Mouse (Mus musculus) E14TG2a.4 (cell line): ENCODE measurements at regions not wholly inside any gene's neighbourhood (a gene's known extent, or its start where the extent isn't known, plus 50 kb on each side); places are given as distances from the start of the nearest gene placed in this dataset.

Experiments
- H3K27me3 ChIP-seq: 2 replicates; pipeline ENCODE4 v1.6.1; 2014; ENCODE audit warnings: low read length, control low read depth; ENCODE audit not compliant: insufficient read depth
- H3K36me3 ChIP-seq: 2 replicates; pipeline ENCODE4 v1.6.1; 2014; ENCODE audit warnings: low read length, control low read depth; ENCODE audit not compliant: insufficient read depth
- H3K4me1 ChIP-seq: replicated peaks from 2 replicates; pipeline ENCODE4 v1.6.1; 2014; ENCODE audit warnings: low read depth, low read length, control low read depth
- H3K4me3 ChIP-seq: replicated peaks from 2 replicates; pipeline ENCODE4 v1.5.1; 2014; ENCODE audit warnings: mild to moderate bottlenecking, low read length
- H3K9me3 ChIP-seq: 2 replicates; pipeline ENCODE4 v1.6.1; 2014; ENCODE audit warnings: low read length, control low read depth
- CTCF ChIP-seq: conservative IDR thresholded peaks from 2 replicates; pipeline ENCODE4 v1.5.1; 2014; ENCODE audit warnings: low read length
- NANOG ChIP-seq: IDR thresholded peaks from 2 replicates; pipeline ENCODE4 v1.6.1; 2014; ENCODE audit warnings: borderline replicate concordance, low read length, mixed read lengths
- POU5F1 ChIP-seq: IDR thresholded peaks from 2 replicates; pipeline ENCODE4 v1.6.1; 2014; ENCODE audit warnings: low read length, borderline replicate concordance

GRCm38 (mm10) chr11:18014610-18015009, 60.9 kb upstream of the Etaa1 start:
- TF ChIP-seq POU5F1 = no peak
- TF ChIP-seq CTCF = no peak
- no peak for TF ChIP-seq NANOG
- no peaks in the 10 kb centered on the region for H3K9me3 ChIP-seq
- no peak overlapping the region for H3K4me3 ChIP-seq
- H3K36me3 ChIP-seq = no peaks in the 10 kb centered on the region
- H3K27me3 ChIP-seq = no peaks in the 10 kb centered on the region
- peaks cover 24% of the 10 kb centered on the region for H3K4me1 ChIP-seq

DNA sequence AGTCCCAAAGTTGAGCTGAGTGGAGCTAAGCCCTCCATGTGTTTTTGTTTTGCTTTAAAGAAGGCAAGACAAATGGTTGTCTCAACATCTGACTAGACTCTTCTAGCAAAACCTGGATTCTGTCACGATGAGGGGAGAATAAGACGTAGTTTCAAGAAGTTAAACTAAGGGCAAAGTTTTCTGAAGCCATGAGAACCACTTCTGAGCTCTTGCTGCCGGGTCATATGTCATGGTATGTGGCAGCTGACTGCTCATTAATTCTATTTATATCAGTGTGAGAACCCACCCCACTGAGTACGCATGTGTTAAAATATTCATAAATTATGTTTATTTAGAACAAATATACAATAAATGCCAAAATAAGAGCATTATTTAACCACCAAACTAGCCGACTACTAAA, 58.4 kb upstream of the Etaa1 start:
- Histone ChIP-seq H3K4me1 (peaks cover 36% of the 10 kb centered on the region), H3K9me3 (no peaks in the 10 kb centered on the region), H3K36me3 (no peaks in the 10 kb centered on the region), H3K4me3 (no peak overlapping the region), H3K27me3 (no peaks in the 10 kb centered on the region)
- TF ChIP-seq CTCF = no peak
- no peak for TF ChIP-seq NANOG
- no peak for TF ChIP-seq POU5F1

GRCm38 (mm10) chr11:18011101-18011733, 57.5 kb upstream of the Etaa1 start:
- no peaks in the 10 kb centered on the region for H3K36me3 ChIP-seq
- no peak overlapping the region for H3K4me3 ChIP-seq
- H3K27me3 ChIP-seq = no peaks in the 10 kb centered on the region
- TF ChIP-seq NANOG (no peak), CTCF (peak; percentile 15)
- H3K9me3 ChIP-seq = no peaks in the 10 kb centered on the region
- peaks cover 36% of the 10 kb centered on the region for H3K4me1 ChIP-seq

GRCm38 (mm10) chr11:18008140-18008539, 54.5 kb upstream of the Etaa1 start:
- no peaks in the 10 kb centered on the region for H3K36me3 ChIP-seq
- no peaks in the 10 kb centered on the region for H3K27me3 ChIP-seq
- H3K4me1 ChIP-seq = peaks cover 29% of the 10 kb centered on the region
- H3K9me3 ChIP-seq = no peaks in the 10 kb centered on the region
- H3K4me3 ChIP-seq = no peak overlapping the region
- no peak for TF ChIP-seq NANOG
- no peak for TF ChIP-seq POU5F1
- TF ChIP-seq CTCF = no peak
